Mouse (Mus musculus) thymus, adult 2 months (tissue): ENCODE measurements around the gene Nexn. TPM values are rescaled to one million over a fixed set of nuclear protein-coding genes. Genes with fewer than 3 reads are reported as not detected.

Experiments used
- DNase-seq: peaks from one replicate; pipeline ENCODE4 v3.0.0; 2021
- H3K27ac ChIP-seq: fragments of 200-500 bp; 2 replicates; pipeline ENCODE4 v1.5.1; 2012; ENCODE audit warnings: low read length, control low read depth; ENCODE audit not compliant: control insufficient read depth, insufficient read depth
- H3K27me3 ChIP-seq: fragments of 200-500 bp; 2 replicates; pipeline ENCODE4 v1.6.1; 2012; ENCODE audit warnings: mild to moderate bottlenecking, low read length, moderate library complexity, mixed read lengths; ENCODE audit not compliant: control insufficient read depth, insufficient read depth
- H3K36me3 ChIP-seq: fragments of 200-500 bp; 2 replicates; pipeline ENCODE4 v1.6.1; 2012; ENCODE audit warnings: mild to moderate bottlenecking, low read length, moderate library complexity; ENCODE audit not compliant: control insufficient read depth, insufficient read depth
- H3K4me1 ChIP-seq: fragments of 200-500 bp; replicated peaks from 2 replicates; pipeline ENCODE4 v1.6.1; 2012; ENCODE audit warnings: low read length; ENCODE audit not compliant: control insufficient read depth, insufficient read depth
- H3K4me3 ChIP-seq: fragments of 200-500 bp; 2 replicates; pipeline ENCODE4 v1.5.1; 2012; ENCODE audit warnings: mild to moderate bottlenecking, low read length, control low read depth, moderate library complexity; ENCODE audit not compliant: control insufficient read depth, insufficient read depth
- CTCF ChIP-seq: fragments of 200-500 bp; IDR thresholded peaks from 2 replicates; pipeline ENCODE4 v1.5.1; 2012; ENCODE audit warnings: mild to moderate bottlenecking, control low read depth, low read length, moderate library complexity, borderline replicate concordance; ENCODE audit not compliant: control insufficient read depth, poor library complexity, insufficient read depth; ENCODE audit errors: extremely low read depth
- POLR2A ChIP-seq: fragments of 200-500 bp; IDR thresholded peaks from 2 replicates; pipeline ENCODE4 v1.6.1; 2012; ENCODE audit warnings: mild to moderate bottlenecking, low read length, control low read depth, moderate library complexity; ENCODE audit not compliant: control insufficient read depth, poor library complexity, insufficient read depth; ENCODE audit errors: extremely low read depth
- WGBS: fragments of 180-500 bp; shearing (Covaris S2); methylation state at CpG from one replicate; pipeline ENCODE4 v1.1.7; 2018; 5-methylcytosine and 5-hydroxymethylcytosine counted together
- polyA plus RNA-seq: library from polyadenylated mRNA; depleted of rRNA; stranded (reverse); fragments of >200 nt; gene quantifications from 2 replicates; pipeline ENCODE4 v1.2.3, GENCODE M21; 2012

Nexn gene
- polyA plus RNA-seq, 1 experiment = 0.31 TPM

DNA sequence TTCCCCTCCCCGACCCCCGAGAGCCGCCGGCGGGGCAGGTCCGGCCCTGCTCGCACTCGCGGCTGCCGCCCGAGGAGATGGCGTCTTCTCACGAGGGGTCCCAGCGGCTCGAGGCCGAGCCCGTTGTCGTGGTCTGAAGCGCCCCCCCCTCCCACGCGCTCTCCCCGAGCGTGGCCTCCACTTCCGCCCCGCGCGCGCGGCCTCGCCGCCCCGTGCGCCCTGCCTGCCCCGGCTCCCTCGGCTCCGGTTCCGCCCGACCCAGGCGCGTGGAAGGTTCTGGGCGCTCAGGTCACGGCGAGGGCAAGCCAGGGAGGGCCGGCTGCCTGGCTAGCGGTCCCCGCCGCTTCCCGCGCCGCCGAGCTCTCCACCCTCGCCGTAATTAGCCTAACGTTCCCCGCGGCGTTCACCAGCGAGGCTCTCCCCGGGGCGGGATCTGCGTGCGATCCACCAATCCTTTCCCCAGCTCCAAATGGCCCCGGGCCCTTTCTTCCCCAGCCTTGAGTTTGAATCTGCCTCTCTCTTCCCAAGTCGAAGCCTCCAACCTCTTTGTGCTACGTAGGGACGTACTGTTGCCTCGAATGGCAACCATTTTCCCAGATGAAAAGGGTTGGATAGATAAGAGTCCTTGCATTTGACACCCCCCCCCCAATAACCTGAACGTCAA, 55.3 kb downstream of the Nexn start:
- TF ChIP-seq POLR2A (no peak), CTCF (no peak)
- Histone ChIP-seq H3K27me3 (no peaks in the 10 kb centered on the region), H3K4me3 (peak overlapping the region; percentile 70), H3K4me1 (peaks cover 5% of the 10 kb centered on the region), H3K27ac (peak overlapping the region; percentile 69), H3K36me3 (peaks cover 5% of the 10 kb centered on the region)
- DNase-seq = peak; percentile 76
- WGBS = under 1% methylated on average over 68 of the region's 68 CpGs

DNA sequence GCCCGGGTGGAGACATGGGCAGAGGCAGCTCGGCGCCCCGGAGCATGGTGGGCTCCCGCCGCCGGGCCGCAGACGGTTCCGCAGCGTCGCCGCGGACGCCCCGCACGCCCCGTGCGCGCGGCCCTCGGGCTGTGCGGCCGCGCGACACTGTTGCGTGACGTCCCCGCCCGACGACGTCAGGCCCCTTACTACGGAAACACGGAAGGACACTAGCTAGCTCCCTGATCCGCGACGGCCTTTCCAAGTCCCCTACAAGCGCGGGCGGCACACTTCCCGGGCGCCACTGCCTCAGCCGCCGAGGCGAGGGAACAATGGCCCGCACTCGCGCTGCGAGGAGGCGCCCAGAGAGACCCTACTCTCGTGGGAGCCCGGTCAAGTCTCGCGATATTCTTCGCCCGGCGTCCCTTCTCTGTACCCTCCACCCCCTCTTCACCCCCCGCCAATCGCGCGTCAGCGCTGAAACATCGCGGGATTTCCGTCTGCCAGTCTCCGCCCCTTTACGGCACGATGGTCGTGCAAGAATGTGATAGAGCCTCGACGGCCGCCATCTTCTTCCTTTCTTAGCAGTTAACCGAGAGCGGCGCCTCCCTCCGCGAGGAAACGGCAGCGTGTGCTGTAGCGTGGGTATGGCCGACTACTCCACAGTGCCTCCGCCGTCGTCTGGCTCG, 56.0 kb downstream of the Nexn start, which contains the start of the genes Dnajb4 and Fubp1:
Gene Dnajb4 (minus strand): TSS at position 336 of the 668 bp plus-strand sequence.
Gene Fubp1 (plus strand): TSS at position 456 of the 668 bp plus-strand sequence.
- peak; percentile 100 for TF ChIP-seq POLR2A
- TF ChIP-seq CTCF = 0 out of 2 replicates have a peak, but pooled peaks have one; percentile 38
- Histone ChIP-seq H3K36me3 (no peaks in the 10 kb centered on the region), H3K27ac (peak within 1 kb of the TSS; percentile 69), H3K4me1 (peaks cover 5% of the 10 kb centered on the region), H3K27me3 (no peaks in the 10 kb centered on the region), H3K4me3 (peak within 1 kb of the TSS; percentile 70)
- WGBS = under 1% methylated on average over 85 of the region's 85 CpGs
- peak; percentile 100 for DNase-seq

DNA sequence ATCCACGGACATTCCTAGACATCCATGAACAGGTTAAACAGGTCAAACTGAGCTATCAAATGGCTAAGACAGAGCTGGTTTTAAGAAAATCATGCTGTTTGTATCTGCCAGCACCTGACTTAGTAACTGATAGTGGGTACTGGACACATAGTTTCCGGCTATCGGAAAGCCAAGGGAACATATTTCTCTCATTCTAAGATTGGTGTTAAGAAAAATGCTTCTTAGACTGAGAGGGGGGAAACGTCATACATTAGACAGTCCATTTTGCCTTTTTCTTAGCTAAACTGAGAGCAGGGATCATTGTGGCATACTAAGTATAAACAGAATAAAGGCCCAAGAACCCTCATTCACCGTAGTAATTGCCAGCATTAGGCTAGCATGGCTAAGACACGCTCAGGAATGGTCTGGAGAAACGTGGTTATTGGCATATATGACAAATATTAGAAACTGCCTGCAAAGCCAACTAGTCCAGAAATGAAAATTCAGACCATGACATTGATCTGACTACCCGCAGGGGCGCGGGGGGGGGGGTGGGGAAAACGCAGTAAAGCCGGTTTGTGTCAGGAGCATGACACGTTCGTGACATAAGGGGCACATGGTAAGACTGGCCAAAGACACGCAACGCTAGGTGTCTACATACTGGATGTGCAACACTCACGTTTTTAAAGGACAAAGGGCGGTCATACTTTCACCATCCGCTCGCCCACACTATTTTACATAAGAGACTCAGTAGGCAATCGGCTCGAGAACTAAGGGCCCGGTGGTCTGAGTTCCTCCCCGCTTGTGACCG, 56.8 kb downstream of the Nexn start:
- Histone ChIP-seq H3K4me1 (peaks cover 5% of the 10 kb centered on the region), H3K27me3 (no peaks in the 10 kb centered on the region)
- WGBS = 6% methylated on average over 25 of the region's 25 CpGs

DNA sequence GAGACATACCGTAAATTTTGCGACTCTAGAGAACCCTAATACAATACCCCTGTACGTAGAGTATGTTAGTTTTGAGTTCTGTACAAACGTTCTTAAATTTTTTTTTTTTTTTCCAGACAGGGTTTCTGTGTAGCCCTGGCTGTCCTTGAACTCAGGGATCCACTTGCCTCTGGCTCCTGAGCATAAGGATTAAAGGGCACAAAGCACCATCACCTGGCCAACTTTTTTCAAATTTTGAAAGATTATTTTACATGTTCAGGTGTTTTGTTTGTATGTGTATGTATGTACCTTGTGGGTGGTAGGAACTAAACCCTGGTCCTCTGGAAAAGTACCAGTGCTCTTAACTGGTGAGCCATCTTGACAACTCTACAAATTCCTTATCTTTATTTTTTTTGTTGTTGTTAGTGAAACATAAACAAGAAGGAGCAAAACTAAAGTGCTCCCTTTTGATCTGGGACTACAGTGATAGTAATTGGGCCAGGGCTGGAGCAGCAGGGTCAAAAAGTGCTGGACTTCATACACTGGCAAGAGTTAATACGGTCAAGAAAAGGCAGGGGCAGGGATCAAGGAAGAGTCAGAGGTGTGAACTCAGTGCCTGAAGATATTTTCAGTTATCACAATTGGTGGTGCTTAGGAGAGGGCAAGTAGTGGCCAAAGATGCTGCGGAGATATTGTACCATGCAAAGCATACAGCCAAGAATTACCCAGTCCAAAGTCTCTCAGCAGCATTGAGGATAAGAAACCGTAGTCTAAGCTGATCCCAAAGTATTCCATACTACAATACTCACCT, 57.9 kb downstream of the Nexn start:
- H3K4me1 ChIP-seq = peaks cover 10% of the 10 kb centered on the region
- WGBS = 96% methylated on average over 7 of the region's 7 CpGs
- H3K4me3 ChIP-seq = no peak overlapping the region
- no peaks in the 10 kb centered on the region for H3K36me3 ChIP-seq
- H3K27me3 ChIP-seq = no peaks in the 10 kb centered on the region
- H3K27ac ChIP-seq = no peak overlapping the region
- no peak for DNase-seq
- TF ChIP-seq POLR2A (no peak), CTCF (no peak)

More for the DNA sequence above, 56.8 kb downstream of the Nexn start:
- H3K27ac ChIP-seq = peak overlapping the region; percentile 64
- peak overlapping the region; percentile 66 for H3K4me3 ChIP-seq
- DNase-seq = peak; percentile 20
- TF ChIP-seq POLR2A (no peak), CTCF (no peak)
- H3K36me3 ChIP-seq = no peaks in the 10 kb centered on the region

DNA sequence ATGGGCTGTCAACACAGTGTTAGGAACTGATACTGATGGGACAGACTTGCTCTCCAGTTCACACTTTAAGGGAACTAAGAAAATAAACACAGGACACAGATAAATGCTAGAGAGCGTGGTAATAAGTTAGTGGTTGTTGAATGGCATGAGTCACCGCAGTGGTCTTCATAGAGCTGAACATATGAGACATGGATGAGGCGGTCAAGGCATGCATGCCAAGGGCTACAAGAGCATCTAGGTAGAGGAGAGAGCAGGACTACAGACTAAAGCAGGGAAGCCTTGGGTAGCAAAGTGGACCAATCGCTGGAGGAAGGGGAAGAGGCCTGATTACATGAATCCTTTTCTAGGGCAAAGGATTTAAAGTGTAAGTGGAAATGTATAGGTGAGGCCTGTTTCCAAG, 59.0 kb downstream of the Nexn start:
- Histone ChIP-seq H3K4me1 (peaks cover 6% of the 10 kb centered on the region), H3K27ac (no peak overlapping the region), H3K4me3 (no peak overlapping the region), H3K27me3 (no peaks in the 10 kb centered on the region), H3K36me3 (no peaks in the 10 kb centered on the region)
- over 99% methylated on average over 4 of the region's 4 CpGs for WGBS
- TF ChIP-seq POLR2A (no peak), CTCF (no peak)
- no peak for DNase-seq

DNA sequence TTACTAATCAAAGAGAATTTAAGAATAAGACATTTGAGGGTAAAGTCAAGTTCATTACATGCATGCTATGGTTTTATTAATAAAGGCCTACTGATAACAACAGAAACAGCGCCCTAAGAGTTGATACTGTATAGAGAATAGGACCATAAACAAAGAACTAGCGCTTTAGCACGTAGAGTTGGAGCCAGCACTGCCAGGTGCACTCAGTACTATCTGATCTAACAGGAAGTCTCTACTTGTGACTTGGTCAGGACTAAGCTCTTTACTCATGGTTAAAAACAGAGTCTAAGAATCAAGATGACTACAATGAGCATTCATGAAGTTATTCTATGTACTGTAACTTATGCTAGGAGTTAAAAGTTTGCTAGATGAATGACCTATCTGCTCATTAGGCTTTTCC, 61.6 kb downstream of the Nexn start:
- peak; percentile 45 for DNase-seq
- peak overlapping the region; percentile 96; the same call in 1 of the 2 replicates for H3K27ac ChIP-seq
- no peaks in the 10 kb centered on the region for H3K36me3 ChIP-seq

More for the DNA sequence above, 61.6 kb downstream of the Nexn start:
- WGBS = 16% methylated on average over 3 of the region's 3 CpGs
- H3K27me3 ChIP-seq = no peaks in the 10 kb centered on the region
- H3K4me3 ChIP-seq = no peak overlapping the region
- no peak for TF ChIP-seq CTCF
- no peak for TF ChIP-seq POLR2A
- peaks cover 9% of the 10 kb centered on the region for H3K4me1 ChIP-seq
